Mouse (Mus musculus): ENCODE data around the gene Ctsz. TPM values are rescaled to one million over a fixed set of nuclear protein-coding genes. Genes with fewer than 3 reads are reported as not detected.
A peak's percentile ranks its signal among the peaks of the same experiment; 100 is the strongest.

Ctsz gene
- polyA plus RNA-seq, 2 experiments: 71.0 to 96.9 TPM

DNA sequence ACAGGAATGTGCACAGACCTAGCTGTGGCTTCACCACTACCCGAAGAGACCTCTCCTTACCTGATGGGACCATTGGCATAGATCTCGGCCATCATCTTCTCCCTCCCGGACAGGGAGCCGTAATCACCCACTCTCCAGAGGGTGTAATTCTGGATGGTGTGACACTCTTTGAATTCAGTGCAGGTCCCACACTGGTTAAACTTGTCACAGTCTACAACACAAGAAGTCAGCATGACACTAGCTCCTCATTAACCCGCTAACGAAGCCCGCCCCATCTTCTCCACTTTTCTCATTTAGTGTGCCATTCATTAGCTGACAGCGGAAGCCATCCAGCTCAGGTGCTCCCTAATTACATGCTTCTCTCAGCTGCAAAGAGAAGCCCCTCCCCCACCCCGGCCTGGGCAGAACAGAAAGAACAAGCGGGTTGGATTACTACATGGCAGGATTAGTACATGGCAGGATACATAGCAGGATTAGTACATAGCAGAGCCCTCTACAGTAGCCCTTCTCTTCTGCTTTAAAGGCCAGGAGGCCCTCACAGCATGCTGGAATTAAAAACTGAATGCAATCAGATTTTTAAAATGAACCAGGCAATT is 9.7 kb downstream of the Ctsz start:
- TF ChIP-seq EP300 (IDR thresholded peaks at IDR 0.05; ENCODE audit: low read depth) (no peak), CTCF (IDR thresholded peaks at IDR 0.05; ENCODE audit: low read depth) (no peak)
- no peak overlapping the region for H3K27ac ChIP-seq
- 86% methylated on average over 10 of the region's 10 CpGs for WGBS (ENCODE audit: insufficient replicate concordance)
- H3K4me3 ChIP-seq (ENCODE audit: insufficient read depth in 1 of 2, low read depth in 2 of 2, low read length in 2 of 2): no peak overlapping the region
- no peaks in the 10 kb centered on the region for H3K4me1 ChIP-seq (replicated peaks; ENCODE audit: control insufficient read depth in 2 of 2, insufficient read depth in 2 of 2, low read length in 1 of 2)
- no peaks in the 10 kb centered on the region for H3K9me3 ChIP-seq (ENCODE audit: control insufficient read depth, low read length)
- H3K27me3 ChIP-seq (ENCODE audit: control insufficient read depth, insufficient read depth, low read length): no peaks in the 10 kb centered on the region
- peaks cover 45% of the 10 kb centered on the region for H3K36me3 ChIP-seq (replicated peaks; ENCODE audit: control insufficient read depth, insufficient read depth, low read depth)
- no peak for DNase-seq (ENCODE audit: low read depth in 3 of 3, low spot score in 3 of 3)
- ATAC-seq (ENCODE audit: insufficient read depth): no peak
- no peak overlapping the region for H3K4me2 ChIP-seq (ENCODE audit: low read depth)
- H3K9ac ChIP-seq (replicated peaks): no peak overlapping the region

DNA sequence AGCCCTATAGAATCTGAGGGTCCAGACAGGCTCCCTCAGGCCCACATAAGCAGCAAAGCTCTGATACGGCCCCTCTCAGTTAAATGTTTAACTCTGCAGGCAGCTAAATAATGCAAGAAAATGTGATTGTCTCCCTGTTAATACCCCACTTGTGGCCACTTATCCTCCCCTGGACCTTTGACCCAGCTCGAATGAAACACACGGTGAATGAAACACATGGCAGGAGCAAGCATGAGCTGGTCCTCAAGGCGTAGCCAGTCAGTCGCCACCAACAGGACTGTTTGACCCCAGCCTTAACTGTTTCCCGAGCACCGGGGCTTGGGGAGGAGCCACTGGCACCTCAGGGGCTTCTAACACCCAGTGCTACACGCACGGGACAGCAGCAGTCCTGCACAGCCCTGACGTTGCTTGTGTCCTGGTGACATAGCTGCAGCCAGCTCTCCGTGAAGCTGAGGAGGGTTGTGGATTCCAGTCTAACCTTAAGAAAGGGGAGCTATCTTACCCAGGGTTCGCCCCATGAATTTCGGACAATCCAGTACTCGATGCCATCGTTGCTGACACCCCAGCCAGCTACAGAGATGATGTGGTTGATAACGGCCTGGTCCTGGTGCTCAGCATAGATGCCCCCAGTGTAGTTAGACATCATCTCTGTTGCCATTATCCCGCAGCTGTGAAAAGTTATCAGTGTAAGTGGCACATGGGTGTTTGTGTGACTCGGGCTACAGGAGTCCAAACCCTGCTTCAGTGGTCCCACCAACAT is 10.6 kb downstream of the Ctsz start:
- no peak overlapping the region for H3K27ac ChIP-seq
- no peak overlapping the region for H3K4me3 ChIP-seq (ENCODE audit: insufficient read depth in 1 of 2, low read depth in 2 of 2, low read length in 2 of 2)
- H3K4me2 ChIP-seq (ENCODE audit: low read depth): no peak overlapping the region
- no peak for TF ChIP-seq CTCF (IDR thresholded peaks at IDR 0.05; ENCODE audit: low read depth)
- TF ChIP-seq EP300 (IDR thresholded peaks at IDR 0.05; ENCODE audit: low read depth): no peak
- no peak overlapping the region for H3K9ac ChIP-seq (replicated peaks)
- H3K27me3 ChIP-seq (ENCODE audit: control insufficient read depth, insufficient read depth, low read length): no peaks in the 10 kb centered on the region
- ATAC-seq (ENCODE audit: insufficient read depth) (no peak), DNase-seq (ENCODE audit: low read depth in 3 of 3, low spot score in 3 of 3) (no peak)
- WGBS (ENCODE audit: insufficient replicate concordance): 83% methylated on average over 18 of the region's 18 CpGs
- peaks cover 53% of the 10 kb centered on the region for H3K36me3 ChIP-seq (replicated peaks; ENCODE audit: control insufficient read depth, insufficient read depth, low read depth)
- no peaks in the 10 kb centered on the region for H3K4me1 ChIP-seq (replicated peaks; ENCODE audit: control insufficient read depth in 2 of 2, insufficient read depth in 2 of 2, low read length in 1 of 2)
- no peaks in the 10 kb centered on the region for H3K9me3 ChIP-seq (ENCODE audit: control insufficient read depth, low read length)

DNA sequence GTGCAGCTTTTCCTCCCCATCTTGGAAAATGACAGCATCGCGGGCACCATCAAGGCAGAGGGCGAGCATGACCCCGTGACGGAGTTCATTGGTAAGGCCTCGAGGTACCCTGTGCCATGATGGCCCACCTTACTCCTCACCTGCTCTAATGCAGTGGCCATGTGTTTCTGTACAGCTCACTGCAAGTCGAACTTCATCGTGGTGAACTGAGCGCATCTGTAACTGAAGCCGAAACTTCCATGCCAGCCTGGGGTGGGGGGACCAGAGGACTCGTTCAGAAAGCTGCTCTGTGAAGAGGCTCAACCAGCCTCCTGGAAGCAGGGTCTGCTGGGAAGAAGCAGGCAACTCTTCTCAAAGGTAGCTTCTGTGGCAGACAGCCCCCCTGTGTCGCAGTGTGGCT is 12.0 kb downstream of the Ctsz start:
- Histone ChIP-seq H3K4me3 (ENCODE audit: insufficient read depth in 1 of 2, low read depth in 2 of 2, low read length in 2 of 2) (no peak overlapping the region), H3K9ac (replicated peaks) (no peak overlapping the region), H3K4me1 (replicated peaks; ENCODE audit: control insufficient read depth in 2 of 2, insufficient read depth in 2 of 2, low read length in 1 of 2) (no peaks in the 10 kb centered on the region), H3K36me3 (replicated peaks; ENCODE audit: control insufficient read depth, insufficient read depth, low read depth) (peaks cover 66% of the 10 kb centered on the region), H3K9me3 (ENCODE audit: control insufficient read depth, low read length) (no peaks in the 10 kb centered on the region), H3K27me3 (ENCODE audit: control insufficient read depth, insufficient read depth, low read length) (no peaks in the 10 kb centered on the region), H3K4me2 (ENCODE audit: low read depth) (no peak overlapping the region), H3K27ac (no peak overlapping the region)
- ATAC-seq (ENCODE audit: insufficient read depth) (0 out of 2 replicates have a peak, but pooled peaks have one; percentile 7), DNase-seq (ENCODE audit: low read depth in 3 of 3, low spot score in 3 of 3) (no peak)
- TF ChIP-seq CTCF (IDR thresholded peaks at IDR 0.05; ENCODE audit: low read depth) (no peak), EP300 (IDR thresholded peaks at IDR 0.05; ENCODE audit: low read depth) (no peak)
- WGBS (ENCODE audit: insufficient replicate concordance): 89% methylated on average over 12 of the region's 12 CpGs

DNA sequence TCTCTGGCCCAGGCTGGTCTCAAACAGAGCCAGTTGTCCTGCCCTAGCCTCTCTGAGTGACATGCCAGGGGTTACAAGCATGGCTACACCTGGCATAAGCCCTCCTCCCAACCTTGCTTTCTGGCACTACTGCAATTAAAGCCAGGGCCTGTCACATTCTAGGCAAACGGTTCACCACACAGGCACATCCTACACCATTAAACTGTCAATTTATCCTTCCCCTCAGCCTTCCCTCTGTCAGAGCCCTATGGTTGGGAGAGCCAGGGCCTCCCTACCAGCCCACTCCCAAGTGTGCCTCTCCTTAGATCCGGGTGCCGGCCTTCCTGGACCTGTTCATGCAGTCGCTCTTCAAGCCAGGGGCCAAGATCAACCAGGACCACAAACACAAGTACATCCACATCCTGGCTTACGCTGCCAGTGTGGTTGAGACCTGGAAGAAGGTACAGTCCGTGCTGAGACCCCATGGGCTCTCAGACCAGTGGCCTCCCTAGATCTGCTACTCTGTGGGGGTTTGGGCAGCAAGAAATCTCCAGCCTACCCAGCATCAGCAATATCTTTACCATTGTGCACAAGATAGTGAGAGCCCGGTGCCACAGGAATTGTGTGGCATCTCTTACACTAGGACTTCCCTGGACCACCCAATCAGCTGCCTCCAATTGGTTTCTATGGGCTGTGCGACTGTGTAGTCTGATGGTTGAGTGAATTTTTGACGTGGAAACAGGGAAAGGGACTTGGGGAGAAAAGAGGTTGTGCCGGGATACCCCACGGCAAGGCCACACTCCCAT is 14.3 kb downstream of the Ctsz start:
- WGBS (ENCODE audit: insufficient replicate concordance): 86% methylated on average over 11 of the region's 11 CpGs
- H3K27ac ChIP-seq: no peak overlapping the region
- H3K4me3 ChIP-seq (ENCODE audit: insufficient read depth in 1 of 2, low read depth in 2 of 2, low read length in 2 of 2): no peak overlapping the region
- H3K9me3 ChIP-seq (ENCODE audit: control insufficient read depth, low read length): no peaks in the 10 kb centered on the region
- H3K36me3 ChIP-seq (replicated peaks; ENCODE audit: control insufficient read depth, insufficient read depth, low read depth): peaks cover 74% of the 10 kb centered on the region
- no peak overlapping the region for H3K9ac ChIP-seq (replicated peaks)
- H3K27me3 ChIP-seq (ENCODE audit: control insufficient read depth, insufficient read depth, low read length): no peaks in the 10 kb centered on the region
- H3K4me2 ChIP-seq (ENCODE audit: low read depth): no peak overlapping the region
- DNase-seq (ENCODE audit: low read depth in 3 of 3, low spot score in 3 of 3) (no peak), ATAC-seq (ENCODE audit: insufficient read depth) (no peak)
- H3K4me1 ChIP-seq (replicated peaks; ENCODE audit: control insufficient read depth in 2 of 2, insufficient read depth in 2 of 2, low read length in 1 of 2): no peaks in the 10 kb centered on the region
- no peak for TF ChIP-seq EP300 (IDR thresholded peaks at IDR 0.05; ENCODE audit: low read depth)
- TF ChIP-seq CTCF (IDR thresholded peaks at IDR 0.05; ENCODE audit: low read depth): no peak

DNA sequence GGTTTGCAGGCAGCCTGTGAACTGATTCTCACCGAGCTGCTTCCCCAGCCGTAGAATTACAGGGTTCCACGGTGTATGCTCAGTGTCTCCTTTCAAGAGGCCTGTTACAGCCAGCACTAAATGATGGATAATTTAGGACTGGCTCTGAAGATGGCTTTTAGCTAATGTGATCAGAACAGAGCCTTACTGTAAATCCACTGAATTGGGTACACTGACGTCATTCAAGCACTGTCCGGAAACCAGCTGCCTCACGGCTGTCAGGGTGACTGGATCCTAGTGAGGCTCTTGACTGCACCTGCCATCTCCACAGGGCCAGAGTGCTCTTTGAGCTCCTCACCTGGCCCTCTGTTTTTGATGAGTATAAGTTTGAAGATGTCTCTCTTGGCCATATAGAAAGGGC is 17.7 kb downstream of the Ctsz start:
- DNase-seq (ENCODE audit: low read depth in 3 of 3, low spot score in 3 of 3) (no peak), ATAC-seq (ENCODE audit: insufficient read depth) (no peak)
- Histone ChIP-seq H3K4me3 (ENCODE audit: insufficient read depth in 1 of 2, low read depth in 2 of 2, low read length in 2 of 2) (no peak overlapping the region), H3K9me3 (ENCODE audit: control insufficient read depth, low read length) (no peaks in the 10 kb centered on the region), H3K4me1 (replicated peaks; ENCODE audit: control insufficient read depth in 2 of 2, insufficient read depth in 2 of 2, low read length in 1 of 2) (peaks cover 6 to 9% of the 10 kb centered on the region in 2 experiments), H3K9ac (replicated peaks) (no peak overlapping the region), H3K36me3 (replicated peaks; ENCODE audit: control insufficient read depth, insufficient read depth, low read depth) (peaks cover 48% of the 10 kb centered on the region), H3K27ac (no peak overlapping the region), H3K4me2 (ENCODE audit: low read depth) (no peak overlapping the region), H3K27me3 (ENCODE audit: control insufficient read depth, insufficient read depth, low read length) (no peaks in the 10 kb centered on the region)
- WGBS (ENCODE audit: insufficient replicate concordance): 86% methylated on average over 6 of the region's 6 CpGs
- no peak for TF ChIP-seq EP300 (IDR thresholded peaks at IDR 0.05; ENCODE audit: low read depth)
- TF ChIP-seq CTCF (IDR thresholded peaks at IDR 0.05; ENCODE audit: low read depth): no peak
